Mouse (Mus musculus): ENCODE results near the gene Tmem235.

- TF ChIP-seq CTCF (IDR thresholded peaks at IDR 0.05; ENCODE audit: low read depth, low read length) = no peak
- no peak for TF ChIP-seq POLR2A (IDR thresholded peaks at IDR 0.05; ENCODE audit: extremely low read depth, insufficient read depth, low read length)
Observed at GRCm38 (mm10) chr11:117894676-117895075, 34.1 kb downstream of the Tmem235 start.
